In genomic region chr19:44460441-44460840, GRCm38 (mm10) we compare ENCODE assay signal across 22 mouse cellular contexts. TPM values are rescaled to one million over a fixed set of nuclear protein-coding genes. Genes with fewer than 3 reads are reported as not detected.
DNase-seq lines count a peak whose midpoint lies in the region; ATAC-seq and TF ChIP-seq lines count a peak whose summit lies in the region.
"Had no signal": no experiment of that assay in that cellular context is flagged by ENCODE, and none has a peak within 500 bp of the region (broad histone marks: within the 10 kb centered on the region; RNA-seq: fewer than 3 reads in every experiment).

No protein-coding gene starts in this region.

- intact Hi-C loops in gastrocnemius, adult 2 months (cut with DNase I) = no loop called here

- TF ChIP-seq CTCF in gastrocnemius, adult 2 months (IDR thresholded peaks at IDR 0.05) = no peak

- DNase-seq in adrenal gland, adult 2 months = peak; percentile 41
- DNase-seq in adrenal gland, postnatal 14 days = no peak
- no peak for DNase-seq in gastrocnemius, adult 2 months
- DNase-seq in gastrocnemius, postnatal 25 days = no peak
- DNase-seq in adipocyte (ENCODE audit: low spot score) = peak; percentile 82
- DNase-seq: adrenal gland, adult 8-10 months; cerebellum, adult 11-12 months; cerebellum, adult 2 months; cerebellum, adult 9-10 months; cerebellum, postnatal 10 days; cerebellum, postnatal 25 days had no signal

- H3K4me3 ChIP-seq in gastrocnemius, adult 2 months = no peak overlapping the region
- H3K4me3 ChIP-seq: embryonic facial prominence, embryonic 10.5 days; embryonic facial prominence, embryonic 12.5 days had no signal

- H3K27ac ChIP-seq in gastrocnemius, adult 2 months = peak overlapping the region; percentile 87
- H3K27ac ChIP-seq: embryonic facial prominence, embryonic 10.5 days; embryonic facial prominence, embryonic 12.5 days had no signal

- no peak for ATAC-seq in inflammation-experienced regulatory T-cells, adult 6 months
- no peak for ATAC-seq in megakaryocyte, adult 5-6 weeks (ENCODE audit: poor library complexity, severe bottlenecking)
- ATAC-seq: activated CD4-positive, CD25-positive, alpha-beta regulatory T cell, adult 4 months; forebrain, embryonic 14.5 days; forebrain, embryonic 16.5 days; Patski had no signal

RNA-seq across cellular contexts. Expression of gene Wnt8b, which starts 32.8 kb away (rescaled TPM):
- total RNA-seq in adrenal gland, adult 2 months (2021) = under 1 TPM; 0.12 to 0.17 TPM
- 0.02 and 0.11 TPM in 2 replicates for polyA plus RNA-seq in adrenal gland, adult 2 months (2012; rRNA removed)
- 0.11 and 0.19 TPM in 2 replicates for total RNA-seq in adrenal gland, postnatal 14 days (2021)
- not detected for total RNA-seq in gastrocnemius, adult 2 months (2021)
- total RNA-seq in gastrocnemius, postnatal 25 days (2021) = not detected
- not detected for polyA plus RNA-seq in inflammation-experienced regulatory T-cells, adult 6 months (2017; shearing (Covaris generic))
- not detected in 2 replicates for total RNA-seq in megakaryocyte, adult 5-6 weeks (2015)
- total RNA-seq in megakaryocyte, adult 5-6 weeks (2017) = 0.07 TPM in 1 of 2 replicates, not detected in the other
- total RNA-seq: MEL had no signal
- polyA plus RNA-seq: activated CD4-positive, CD25-positive, alpha-beta regulatory T cell, adult 4 months; C2C12; frontal cortex, adult 2 months had no signal

RNA-seq across cellular contexts. Expression of gene Scd1, which starts 52.8 kb away (rescaled TPM):
- total RNA-seq in adrenal gland, adult 2 months (2021) = 1,000 to 10,000 TPM; 1,012 to 3,370 TPM
- polyA plus RNA-seq in adrenal gland, adult 2 months (2012; rRNA removed) = 10,217 and 11,584 TPM in 2 replicates
- 186 and 262 TPM in 2 replicates for total RNA-seq in adrenal gland, postnatal 14 days (2021)
- 10 to 100 TPM; 10.9 to 33.9 TPM for total RNA-seq in gastrocnemius, adult 2 months (2021)
- total RNA-seq in gastrocnemius, postnatal 25 days (2021) = 100 to 1,000 TPM in 1 of 2 experiments, 10 to 100 TPM in 1; 16.2 to 171 TPM
- polyA plus RNA-seq in inflammation-experienced regulatory T-cells, adult 6 months (2017; shearing (Covaris generic)) = 1 to 10 TPM in 2 of 3 experiments, not detected in 1; 1.2 to 1.4 TPM
- 0.54 and 0.64 TPM in 2 replicates for total RNA-seq in megakaryocyte, adult 5-6 weeks (2015)
- total RNA-seq in megakaryocyte, adult 5-6 weeks (2017) = 0.18 and 0.98 TPM in 2 replicates

Comparison
In these comparisons a context has a peak if more than half of its experiments do, and no peak if none do; other contexts are left out.
1. DNase-seq: peak in adrenal gland, adult 2 months (single experiment) and adipocyte (single experiment); none in adrenal gland, postnatal 14 days (single experiment), gastrocnemius, adult 2 months (single experiment) and gastrocnemius, postnatal 25 days (single experiment).
2. RNA of gene Scd1, which starts 52.8 kb away (total RNA-seq): 1,012 to 3,370 TPM in adrenal gland, adult 2 months, 186 to 262 TPM in adrenal gland, postnatal 14 days, 16.2 to 171 TPM in gastrocnemius, postnatal 25 days and 10.9 to 33.9 TPM in gastrocnemius, adult 2 months; 0.18 to 0.98 TPM in megakaryocyte, adult 5-6 weeks; every median in the first group is over 4 times any median in the second.